Mouse (Mus musculus) cerebellum, adult 2 months (tissue): Measurements from ENCODE around the gene Pcbp1.

Experiments
- CTCF ChIP-seq: fragments of 200-500 bp; IDR thresholded peaks from 2 replicates; pipeline ENCODE4 v1.5.1; 2011; ENCODE audit warnings: low read depth, mild to moderate bottlenecking, control low read depth, low read length, moderate library complexity, borderline replicate concordance; ENCODE audit not compliant: insufficient read depth
- POLR2A ChIP-seq: fragments of 200-500 bp; IDR thresholded peaks from 2 replicates; pipeline ENCODE4 v1.6.1; 2011; ENCODE audit warnings: low read length, control low read depth, borderline replicate concordance; ENCODE audit not compliant: insufficient read depth

- TF ChIP-seq POLR2A, result no peak; the same call in 1 of the 2 replicates
- TF ChIP-seq CTCF, result no peak
Measured at GRCm38 (mm10) chr6:86526961-86527740, 1.0 kb upstream of the Pcbp1 start.
